Mouse (Mus musculus) cortical plate, adult 2 months (tissue): ENCODE data around the gene Fam167b.

Experiments
- CTCF ChIP-seq: fragments of 200-500 bp; IDR thresholded peaks from 2 replicates; pipeline ENCODE4 v1.5.1; 2011; ENCODE audit warnings: mild to moderate bottlenecking, control low read depth, low read length; ENCODE audit not compliant: insufficient read depth; ENCODE audit errors: extremely low read depth
- POLR2A ChIP-seq: fragments of 200-500 bp; IDR thresholded peaks from 2 replicates; pipeline ENCODE4 v1.6.1; 2011; ENCODE audit warnings: mild to moderate bottlenecking, low read length, control low read depth; ENCODE audit not compliant: insufficient read depth; ENCODE audit errors: extremely low read depth

GRCm38 (mm10) chr4:129570028-129570427 is 8.3 kb downstream of the Fam167b start:
- no peak for TF ChIP-seq CTCF
- TF ChIP-seq POLR2A: no peak
